Mouse (Mus musculus) heart, postnatal 10 days (tissue): ENCODE data around the gene Grin2b. TPM values are rescaled to one million over a fixed set of nuclear protein-coding genes. Genes with fewer than 3 reads are reported as not detected.
A peak's percentile ranks its signal among the peaks of the same experiment; 100 is the strongest.

Source experiments
- DNase-seq, 2 experiments: peaks; one replicate each; pipeline ENCODE4 v3.0.0; 2021
- intact Hi-C: fragments of 180-260 bp; cut with DNase I; formaldehyde crosslinking; loops from one replicate; pipeline ENCODE4 v1.15.1; 2025
- total RNA-seq, 2 experiments: library from RNA; stranded (reverse); gene quantifications; 2 replicates each; pipeline ENCODE4 v1.2.3; 2021

The Grin2b gene
- total RNA-seq, 2 experiments from 2014 or later = under 0.01 TPM; not detected in 1

DNA sequence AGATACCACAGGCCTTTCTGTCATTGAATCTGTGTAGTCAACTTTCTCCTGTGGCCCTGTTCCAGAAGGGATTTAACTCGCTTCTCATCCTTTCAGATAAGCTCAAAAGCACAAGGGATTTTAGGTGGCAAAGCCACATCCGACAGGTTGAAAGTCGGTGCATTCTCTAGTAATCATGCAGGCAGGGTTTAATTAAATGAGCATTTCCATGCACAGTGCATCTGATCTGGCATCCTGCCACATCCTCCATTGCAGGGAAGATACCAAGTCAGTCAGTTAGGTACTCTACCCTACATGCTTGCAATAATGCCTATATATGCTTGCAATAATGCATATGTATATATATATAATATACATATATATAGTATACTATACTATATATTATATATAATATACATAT lies 64.8 kb downstream of the Grin2b start:
- DNase-seq = no peak
- intact Hi-C loops = no loop called here

DNA sequence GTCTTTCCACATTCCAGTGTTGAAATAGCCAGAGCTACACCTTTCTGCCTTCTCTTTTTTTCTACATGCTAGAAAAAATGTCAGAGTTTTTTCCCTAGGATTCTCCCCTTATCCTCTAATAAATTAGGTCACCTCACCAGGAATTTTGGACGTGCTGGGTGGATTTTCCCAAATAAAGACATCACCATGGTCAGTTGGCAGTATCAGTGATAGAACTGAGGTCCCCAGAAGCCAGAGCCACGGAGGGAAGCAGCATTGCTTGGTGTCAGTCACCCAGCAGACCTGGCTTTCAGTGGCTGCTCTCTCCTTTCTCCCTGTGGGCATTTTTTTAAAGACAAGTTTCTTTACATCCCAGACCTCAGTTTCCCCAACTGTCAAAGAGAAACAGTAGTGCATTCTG lies 68.1 kb downstream of the Grin2b start:
- no peak for DNase-seq
- intact Hi-C loops = no loop called here

DNA sequence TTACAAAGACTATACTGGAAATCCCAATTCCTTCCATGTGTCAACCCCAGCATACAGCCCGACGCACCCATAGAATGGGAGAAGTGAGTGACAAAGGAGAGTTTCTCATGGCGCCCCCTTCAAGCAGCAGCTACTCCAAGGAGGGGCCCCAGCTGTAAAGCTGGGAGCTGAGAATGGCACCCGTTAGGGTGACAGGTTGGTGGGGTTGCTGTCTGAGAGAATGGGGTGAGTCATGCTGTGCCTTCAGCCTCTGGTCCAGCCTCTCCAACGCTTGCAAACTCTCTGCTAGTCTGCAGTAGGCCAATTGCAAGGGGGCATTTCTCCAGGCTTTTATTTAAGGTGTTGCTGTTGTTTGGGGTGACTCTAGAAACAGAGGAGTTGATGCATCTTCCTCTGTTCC lies 73.1 kb downstream of the Grin2b start:
- no peak for DNase-seq
- intact Hi-C loops = no loop called here

DNA sequence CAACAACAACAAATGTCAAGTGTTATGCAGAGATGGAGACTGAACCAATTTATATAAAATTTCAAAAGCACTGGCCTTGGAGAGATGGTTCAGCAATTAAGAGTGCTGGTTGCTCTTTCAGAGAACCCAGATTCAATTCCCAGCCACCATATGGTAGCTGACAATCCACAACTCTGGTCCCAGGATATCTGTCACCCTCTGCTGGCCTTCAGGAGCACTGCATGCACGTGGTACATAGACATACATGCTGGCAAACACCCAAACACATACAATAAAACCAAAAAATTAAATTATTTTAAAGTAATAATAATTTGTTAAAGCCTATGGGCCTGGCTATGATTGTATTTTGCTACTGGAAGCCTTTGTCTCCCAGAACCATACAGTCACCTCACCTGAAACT lies 77.0 kb downstream of the Grin2b start:
- DNase-seq = no peak
- intact Hi-C loops = no loop called here

DNA sequence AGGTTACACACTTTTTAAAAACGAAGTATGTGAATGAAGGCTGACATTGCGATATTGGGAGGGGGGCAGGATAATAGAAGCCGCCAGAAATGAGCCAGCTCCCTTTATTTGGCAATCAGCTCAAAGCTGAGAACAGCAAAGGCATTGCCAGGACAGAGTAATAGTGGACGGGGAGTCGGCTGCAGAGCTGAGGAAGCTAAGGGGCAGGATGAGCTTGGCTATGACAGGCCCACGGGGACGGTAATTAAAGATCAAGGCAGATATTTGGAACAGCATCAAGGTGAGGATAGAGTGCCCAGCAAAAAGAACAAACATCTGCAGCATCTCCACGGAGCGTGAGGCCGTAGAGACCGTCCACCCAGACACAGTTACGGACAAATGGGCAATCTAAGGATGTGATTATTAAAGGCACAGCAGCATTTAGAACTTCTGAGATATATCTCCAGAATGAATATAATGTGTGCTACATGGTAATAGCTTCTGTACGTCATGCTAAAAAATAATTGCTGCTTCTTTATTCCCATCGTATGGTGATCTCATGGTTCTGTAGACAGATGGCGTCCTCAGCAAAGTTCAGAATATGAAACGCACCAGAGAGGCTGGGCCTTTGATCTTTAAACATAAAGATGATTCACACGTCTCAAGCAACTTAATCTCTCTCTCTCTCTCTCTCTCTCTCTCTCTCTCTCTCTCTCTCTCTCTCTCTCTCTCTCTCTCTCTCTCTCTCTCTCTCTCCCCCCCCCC lies 93.1 kb downstream of the Grin2b start:
- intact Hi-C loops = no loop called here

DNA sequence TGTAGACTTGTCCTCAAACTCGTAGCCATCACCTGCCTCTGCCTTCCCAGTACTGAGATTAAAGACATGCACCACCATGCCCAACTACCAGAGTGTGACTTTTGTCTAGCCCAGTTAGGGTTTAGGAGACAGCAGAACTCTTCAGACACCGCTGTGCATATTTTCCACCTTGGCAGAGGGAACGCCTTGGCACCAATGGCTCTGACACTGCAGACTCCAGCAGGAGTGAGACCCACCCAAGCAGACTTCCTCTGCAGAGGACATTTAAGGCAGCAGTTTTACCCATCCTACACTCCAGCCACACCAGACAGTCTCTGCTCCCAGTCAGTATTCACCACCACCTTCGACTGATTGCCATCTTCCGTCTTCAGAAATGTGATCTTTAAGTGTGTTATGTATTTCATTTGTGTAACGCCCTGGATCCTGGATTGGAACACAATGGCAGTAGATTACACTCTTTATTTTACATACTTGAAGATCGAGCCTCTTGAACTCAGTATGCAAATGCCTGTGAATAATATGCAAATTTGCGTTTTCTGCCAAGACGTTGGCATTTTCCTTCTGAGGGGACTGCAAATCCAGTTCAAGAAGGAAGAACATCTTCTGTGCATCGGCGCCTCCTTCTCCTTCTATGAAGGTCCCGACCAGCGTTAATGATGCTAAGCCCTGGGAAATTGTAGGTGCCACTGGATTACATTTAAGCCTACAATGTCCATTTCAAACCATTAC lies 100.8 kb downstream of the Grin2b start:
- intact Hi-C loops = no loop called here
- no peak for DNase-seq

More for the DNA sequence above, 93.1 kb downstream of the Grin2b start:
- DNase-seq = no peak

DNA sequence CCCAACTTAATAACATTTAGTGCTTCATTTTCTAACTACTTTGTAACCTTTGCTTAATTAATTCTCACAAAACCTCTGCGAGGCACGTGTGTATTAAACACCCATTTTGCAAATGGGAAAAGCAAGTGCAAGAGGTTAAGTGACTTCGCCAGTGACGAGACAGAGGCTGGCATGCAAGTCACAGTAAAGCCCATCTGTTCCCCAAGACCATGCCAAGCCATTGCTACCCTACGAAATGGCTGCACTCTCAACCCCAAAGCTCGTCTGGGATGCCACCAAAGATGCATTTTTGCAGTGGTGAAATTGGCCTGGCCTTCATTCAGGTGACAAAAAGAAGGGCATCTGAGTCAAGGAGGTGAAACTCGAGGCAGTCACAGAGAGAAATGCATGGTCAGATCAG lies 103.2 kb downstream of the Grin2b start:
- no peak for DNase-seq

DNA sequence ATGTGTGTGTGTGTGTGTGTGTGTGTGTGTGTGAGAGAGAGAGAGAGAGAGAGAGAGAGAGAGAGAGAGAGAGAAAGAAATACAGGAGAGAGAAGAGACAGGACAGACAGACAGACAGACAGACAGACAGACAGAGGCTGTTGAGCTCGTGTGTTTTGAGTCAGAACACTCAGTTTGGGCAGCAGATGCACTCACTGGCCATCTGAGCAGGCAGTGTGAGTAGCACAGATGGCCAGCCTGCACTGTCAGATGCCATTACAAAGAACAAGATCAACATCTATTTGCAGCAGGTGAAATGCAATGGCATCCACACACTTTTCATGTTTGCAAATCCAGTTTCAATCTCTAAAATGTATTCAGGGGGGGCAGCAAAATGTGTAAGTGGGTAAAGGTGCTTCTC lies 120.0 kb downstream of the Grin2b start:
- intact Hi-C loops = no loop called here
- DNase-seq = no peak

More for the DNA sequence above, 103.2 kb downstream of the Grin2b start:
- intact Hi-C loops = no loop called here

DNA sequence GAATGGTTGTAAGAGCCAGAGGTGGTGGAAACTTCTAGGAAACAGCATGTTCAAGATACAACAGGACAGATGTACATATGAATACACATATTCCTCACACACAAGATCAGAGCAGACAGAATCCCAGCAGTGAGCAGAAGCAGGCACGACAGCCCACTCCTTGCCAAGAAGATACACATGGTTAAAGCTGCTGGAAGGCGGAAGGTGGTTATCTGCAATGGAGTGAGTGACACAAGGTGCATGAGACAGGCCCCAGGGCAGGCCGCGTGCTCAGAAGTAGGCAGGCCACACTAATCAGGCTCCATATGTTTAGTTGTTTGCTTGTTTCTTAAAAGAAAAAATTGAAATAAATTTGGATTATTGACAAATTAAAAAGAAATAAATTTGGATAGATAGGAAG lies 123.0 kb downstream of the Grin2b start:
- DNase-seq = no peak
- intact Hi-C loops = no loop called here

DNA sequence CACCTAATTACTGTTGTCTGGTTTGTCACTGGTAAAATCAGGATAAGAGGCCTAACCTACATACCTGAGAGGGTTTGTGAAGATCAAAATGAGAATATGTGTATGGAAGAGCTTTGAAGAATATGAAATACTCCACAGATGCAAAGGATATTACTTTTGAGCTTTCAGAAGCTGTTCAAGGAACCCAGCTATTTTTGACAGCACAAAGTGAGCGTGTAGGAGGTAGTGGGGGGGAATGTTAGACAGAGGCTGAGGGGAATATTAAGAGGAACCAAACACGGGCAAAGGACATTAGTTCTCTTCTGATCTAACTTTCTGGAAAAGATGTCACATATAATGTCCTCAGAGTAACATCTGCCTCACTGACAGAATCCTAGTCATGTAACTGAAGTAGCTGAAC lies 125.2 kb downstream of the Grin2b start:
- intact Hi-C loops = no loop called here
- DNase-seq = no peak

DNA sequence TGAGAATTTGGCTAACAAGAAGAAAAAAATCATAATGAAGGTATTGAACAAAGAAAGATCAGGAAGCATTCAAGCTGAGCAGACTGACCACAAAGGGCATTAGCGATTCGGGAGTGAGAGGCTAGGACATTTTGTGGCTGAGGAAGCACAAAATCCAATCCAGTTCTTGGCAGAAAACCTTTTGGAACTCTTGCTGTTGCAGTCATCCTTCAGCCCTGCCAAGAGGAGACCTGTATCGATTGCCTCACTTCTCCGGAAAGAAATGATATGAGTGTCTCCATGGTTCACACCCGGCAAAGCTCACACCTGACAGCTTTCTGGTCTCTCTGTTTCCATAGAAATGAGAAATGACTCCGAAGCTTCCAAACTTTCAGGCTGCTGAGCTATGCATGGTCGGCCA lies 127.2 kb downstream of the Grin2b start:
- intact Hi-C loops = no loop called here
- no peak for DNase-seq

DNA sequence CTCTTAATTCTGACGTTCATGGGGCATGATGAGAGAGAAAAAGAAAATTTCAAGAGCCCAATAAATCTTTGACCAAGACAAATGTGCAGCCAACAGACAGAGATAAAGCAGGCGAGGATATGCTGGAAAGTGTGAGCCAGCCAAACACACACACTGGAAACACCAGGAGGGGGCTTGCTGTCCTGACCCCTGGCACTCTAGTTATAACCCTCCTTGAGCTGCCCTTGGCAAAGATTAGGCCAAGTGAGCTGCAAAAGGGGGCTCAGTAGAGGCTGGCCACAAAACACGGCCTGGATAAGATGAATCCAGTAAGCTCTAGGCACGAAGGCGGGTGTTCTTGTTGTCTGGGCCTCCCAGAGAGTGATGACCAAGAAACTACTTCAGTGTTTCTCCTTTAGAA lies 128.8 kb downstream of the Grin2b start:
- intact Hi-C loops = no loop called here

DNA sequence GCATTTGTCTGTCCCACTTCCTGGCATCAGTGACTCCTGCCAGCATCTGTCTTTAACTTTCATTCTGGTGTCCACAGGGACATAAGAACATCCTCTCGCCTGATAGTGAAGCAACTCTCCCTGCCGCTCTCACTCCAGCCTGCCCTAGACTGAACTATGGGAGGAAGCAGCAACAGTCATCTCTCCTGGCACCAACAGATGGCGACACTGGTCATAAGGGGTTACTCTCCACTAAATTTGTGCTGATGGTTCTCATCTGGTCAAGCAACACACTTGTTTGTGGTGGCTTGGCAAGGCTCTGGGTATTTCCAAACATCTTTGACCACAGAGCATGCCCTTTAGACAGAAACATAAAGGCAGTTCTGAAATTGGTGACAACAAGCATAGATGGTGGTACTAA lies 130.9 kb downstream of the Grin2b start:
- intact Hi-C loops = no loop called here
- peak in 1 of 2 experiments; percentile 2 for DNase-seq

More for the DNA sequence above, 128.8 kb downstream of the Grin2b start:
- no peak for DNase-seq

DNA sequence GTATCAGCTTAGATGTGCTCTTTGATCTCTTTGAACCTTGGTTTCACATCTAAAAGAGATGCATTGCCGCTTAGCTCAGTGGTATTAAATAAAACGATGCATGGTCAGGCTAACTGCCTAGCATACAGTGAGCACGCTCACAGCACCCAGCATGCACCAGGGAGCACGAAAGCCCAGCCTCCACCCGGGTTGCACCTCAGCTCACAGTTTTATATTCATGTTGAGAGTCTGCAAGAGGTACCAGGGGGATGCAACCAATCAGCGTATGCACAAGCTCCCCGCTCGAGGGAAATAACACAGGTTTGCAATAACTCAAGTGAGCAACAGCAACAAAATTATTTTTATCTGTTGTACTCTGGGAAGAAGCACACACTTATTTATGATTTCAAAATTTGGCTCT lies 131.5 kb downstream of the Grin2b start:
- DNase-seq = no peak
- intact Hi-C loops = no loop called here

DNA sequence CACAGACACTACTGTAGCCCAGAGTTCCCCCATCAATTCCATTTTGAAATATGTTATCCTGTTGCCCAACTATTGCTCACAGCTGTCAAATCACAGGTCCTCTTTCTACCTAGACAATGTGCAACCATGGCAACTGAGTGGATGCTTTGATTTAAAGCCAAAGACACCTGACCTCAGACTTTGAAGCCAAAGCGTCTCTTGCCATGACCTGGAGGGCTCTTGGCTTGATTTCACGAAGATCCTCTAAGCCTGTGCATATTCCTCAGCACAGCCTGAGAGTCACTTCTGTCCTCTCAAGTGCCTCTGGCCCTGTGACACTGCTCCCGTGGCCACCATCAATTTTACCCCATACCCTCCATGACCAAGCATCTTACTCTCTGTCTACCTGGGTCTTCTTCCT lies 132.4 kb downstream of the Grin2b start:
- no peak for DNase-seq
- intact Hi-C loops = no loop called here

DNA sequence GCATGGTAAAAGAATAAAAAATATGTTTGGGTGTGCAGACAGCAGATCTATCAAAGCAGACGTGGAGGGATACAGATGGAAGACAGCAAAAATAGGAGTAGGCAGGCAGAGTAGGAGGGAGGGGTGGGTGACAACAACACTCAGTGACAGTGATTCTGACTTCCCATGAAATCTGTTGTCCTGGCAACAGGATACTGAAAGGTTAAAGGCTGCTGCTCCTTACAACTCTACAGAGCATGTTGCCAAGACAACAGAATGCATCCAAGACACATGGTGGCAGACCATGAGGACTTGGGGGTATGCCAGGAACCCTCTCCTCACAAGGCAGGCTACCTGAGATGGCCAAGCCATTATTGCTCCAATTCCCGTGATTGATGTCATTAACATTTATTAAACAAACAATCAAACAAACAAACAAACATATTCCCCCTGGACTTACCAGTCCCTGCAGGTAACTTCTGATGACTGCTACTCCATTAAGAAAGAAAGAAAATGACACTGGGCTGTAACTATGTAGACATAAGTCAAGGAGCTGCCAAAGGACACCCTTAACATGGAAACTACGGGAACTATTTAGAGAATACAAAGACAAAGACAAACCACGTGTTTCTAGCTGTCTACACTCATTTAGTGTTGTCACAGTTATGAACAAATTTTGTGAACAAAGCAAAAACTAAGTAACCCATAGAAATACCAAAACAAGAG lies 143.9 kb downstream of the Grin2b start:
- no peak for DNase-seq
- intact Hi-C loops = no loop called here

DNA sequence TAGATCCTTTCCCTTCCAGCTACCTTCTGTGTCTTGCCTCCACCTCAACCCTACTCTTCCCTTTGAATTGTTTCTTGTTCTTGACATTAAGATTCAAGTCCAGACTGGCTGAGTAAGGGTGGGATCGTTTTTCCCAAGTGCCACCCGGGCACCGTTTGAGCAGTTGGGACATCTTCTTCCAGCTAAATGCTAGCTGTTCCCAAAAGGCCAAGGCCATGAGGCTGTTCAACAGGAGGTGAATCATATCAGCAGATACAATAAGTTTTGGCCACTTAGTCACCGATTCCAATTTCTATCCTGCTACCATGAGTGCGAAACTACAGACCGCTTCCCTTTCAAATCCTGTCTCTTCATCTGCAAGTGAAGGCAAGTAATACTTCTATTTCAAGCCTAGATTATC lies 146.4 kb downstream of the Grin2b start:
- no peak for DNase-seq
- intact Hi-C loops = no loop called here

DNA sequence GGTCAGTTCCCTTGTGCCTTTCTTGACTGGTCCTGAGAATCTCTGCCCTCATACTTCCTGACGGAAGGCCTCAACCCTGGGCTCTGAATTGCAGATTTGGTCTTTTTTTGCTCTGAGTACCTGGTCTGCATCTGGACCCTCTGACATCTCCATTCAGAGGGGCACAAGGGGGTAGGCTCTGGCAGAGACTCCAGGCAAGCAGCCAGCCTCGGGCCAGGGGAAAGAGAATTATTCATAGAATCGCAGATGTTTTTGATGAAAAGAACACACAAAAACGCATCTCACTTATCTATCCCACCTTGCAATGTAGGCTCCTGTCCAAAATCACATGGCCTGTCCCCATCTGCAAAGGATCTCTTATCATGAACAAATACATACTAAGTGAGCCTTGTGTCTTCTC lies 147.5 kb downstream of the Grin2b start:
- intact Hi-C loops = no loop called here
- no peak for DNase-seq

DNA sequence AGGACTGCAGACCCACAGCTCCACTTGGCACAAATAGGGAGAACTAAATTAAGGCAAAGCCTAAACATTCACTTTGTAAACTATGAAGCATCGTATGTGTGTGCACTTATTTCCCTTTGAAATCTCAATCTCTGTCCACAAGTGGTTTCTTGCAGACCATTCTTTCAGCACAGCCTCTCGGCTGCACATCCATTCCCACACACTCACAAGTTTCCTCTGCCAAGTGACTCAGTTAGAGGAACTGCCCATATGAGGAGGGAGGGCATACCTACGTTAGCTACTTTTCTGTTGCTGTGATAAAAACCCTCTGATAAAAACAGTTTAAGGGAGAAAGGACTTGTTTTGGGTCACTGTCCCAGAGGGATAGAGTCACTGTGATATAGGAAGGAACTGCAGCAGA lies 152.9 kb downstream of the Grin2b start:
- intact Hi-C loops = no loop called here
- no peak for DNase-seq

DNA sequence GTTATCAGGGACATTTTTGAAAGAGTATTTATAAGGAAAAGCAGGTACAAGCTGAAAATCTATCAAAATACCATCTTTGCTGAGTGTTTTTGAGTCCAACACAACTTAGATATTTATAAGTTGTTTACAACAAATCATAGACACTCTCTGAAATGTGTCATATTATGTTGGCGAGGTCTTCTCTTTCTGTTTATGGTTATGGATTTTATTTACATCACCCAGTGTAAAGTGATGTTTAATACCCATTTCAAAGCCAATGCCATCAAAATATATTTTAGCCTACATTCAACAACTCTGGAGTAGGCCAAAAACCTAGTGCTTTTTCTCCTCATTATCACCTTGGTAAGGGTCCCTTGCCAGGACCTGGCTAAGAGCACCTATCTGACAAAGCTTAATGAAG lies 154.3 kb downstream of the Grin2b start:
- no peak for DNase-seq
- intact Hi-C loops = no loop called here

DNA sequence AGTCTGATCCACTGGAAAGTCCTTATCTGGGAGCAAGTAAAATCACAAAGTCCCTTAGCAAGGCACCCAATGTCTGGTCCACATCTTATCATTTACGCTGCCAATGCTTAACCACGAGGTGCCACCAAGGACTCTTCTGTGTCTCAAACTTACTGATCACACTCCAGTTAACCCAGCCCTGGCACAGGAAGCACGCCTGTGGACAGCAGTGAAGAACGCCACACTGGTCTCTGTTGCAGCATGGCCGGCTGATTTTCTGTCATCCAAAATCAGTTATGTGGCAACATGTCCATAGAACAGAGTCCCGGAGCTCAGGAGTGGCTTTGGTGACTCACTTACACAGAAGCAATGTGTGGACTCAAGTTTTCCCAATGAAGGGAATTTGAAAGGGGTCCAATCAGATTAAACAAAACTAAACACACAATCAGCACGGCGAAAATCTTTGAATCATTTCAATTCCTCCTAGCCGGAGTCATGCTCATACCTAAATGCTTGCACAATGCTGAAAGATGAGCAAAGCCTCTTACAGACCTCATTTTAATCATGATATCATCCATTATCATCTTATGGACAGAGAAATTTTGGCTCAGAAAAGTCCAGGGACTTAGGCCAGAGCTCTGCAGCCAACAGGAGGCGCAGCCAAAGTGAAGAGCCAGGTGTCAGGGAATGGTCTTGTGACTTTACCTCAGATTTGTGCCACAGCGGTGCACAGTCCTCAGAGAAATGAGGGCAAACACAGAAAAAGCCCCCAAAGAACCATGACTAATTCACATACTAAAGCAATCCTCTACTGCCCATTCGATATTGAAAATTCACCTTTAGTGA lies 159.5 kb downstream of the Grin2b start:
- no peak for DNase-seq
- intact Hi-C loops = no loop called here
